Mouse (Mus musculus) macrophage (primary cell): Measurements from ENCODE around the gene B3gnt3. TPM values are rescaled to one million over a fixed set of nuclear protein-coding genes. Genes with fewer than 3 reads are reported as not detected.
"Not testable (repeated sequence)": the region's sequence is repeated elsewhere in the genome, so short reads cannot be mapped to it uniquely, and the experiment has no call there.

ENCODE experiments used
- H3K27ac ChIP-seq: fragments of 350-480 bp; formaldehyde crosslinking; 2 replicates; pipeline ENCODE4 v1.9.0; 2021
- H3K36me3 ChIP-seq: fragments of 350-480 bp; formaldehyde crosslinking; 2 replicates; pipeline ENCODE4 v1.9.0; 2021; ENCODE audit errors: inconsistent target
- H3K4me3 ChIP-seq: fragments of 350-480 bp; formaldehyde crosslinking; 2 replicates; pipeline ENCODE4 v1.9.0; 2021; ENCODE audit errors: inconsistent target
- H3K79me2 ChIP-seq: fragments of 350-480 bp; formaldehyde crosslinking; 2 replicates; pipeline ENCODE4 v1.9.0; 2021; ENCODE audit errors: inconsistent target
- WGBS: methylation state at CpG from one replicate; pipeline ENCODE4 v1.1.7; 2026; ENCODE audit warnings: inconsistent platforms; ENCODE audit not compliant: missing documents; 5-methylcytosine and 5-hydroxymethylcytosine counted together
- polyA plus RNA-seq: library from polyadenylated mRNA; stranded (reverse); fragments of 250-400 nt; gene quantifications from 3 replicates; pipeline ENCODE4 v1.2.4, GENCODE M21; 2018; ENCODE audit warnings: inconsistent platforms

Gene B3gnt3
- polyA plus RNA-seq, 1 experiment from 2014 or later: 13.1 TPM

GRCm38 (mm10) chr8:71723047-71723551 is 21.5 kb upstream of the B3gnt3 start:
- whole genome bisulfite sequencing: 27% methylated on average over 12 of the region's 14 CpGs

DNA sequence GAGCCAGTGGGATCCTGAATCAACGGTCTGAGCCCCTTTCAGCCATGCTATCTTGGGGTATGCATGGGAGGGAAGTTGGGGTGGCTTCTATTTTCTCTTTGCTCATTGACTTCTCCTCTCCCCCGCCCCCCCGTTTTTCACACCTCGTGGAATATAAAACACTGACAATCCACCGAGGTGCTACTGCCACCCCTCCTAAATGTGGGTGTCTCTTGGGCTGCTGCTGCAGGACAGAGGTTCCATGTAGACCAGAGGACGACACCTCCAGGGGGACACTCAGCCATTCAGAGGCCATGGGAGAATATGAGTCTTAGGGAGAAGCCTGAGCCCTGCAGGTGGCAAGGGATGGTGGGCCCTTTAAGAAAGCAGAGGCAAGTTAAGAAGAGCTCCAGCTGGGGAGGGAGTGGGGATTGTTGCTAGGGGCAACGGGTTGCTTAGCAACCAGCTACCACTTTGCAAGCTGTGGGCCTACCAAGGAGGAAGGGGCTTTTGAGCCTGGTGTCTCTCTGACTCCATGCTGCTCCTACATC is 18.4 kb upstream of the B3gnt3 start:
- Histone ChIP-seq H3K4me3 (no peak overlapping the region), H3K36me3 (no peaks in the 10 kb centered on the region), H3K79me2 (no peaks in the 10 kb centered on the region), H3K27ac (no peak overlapping the region)
- WGBS: 89% methylated on average over 7 of the region's 7 CpGs

More at GRCm38 (mm10) chr8:71723047-71723551, 21.5 kb upstream of the B3gnt3 start:
- peak overlapping the region; percentile 22; the same call in 1 of the 2 replicates for H3K27ac ChIP-seq
- no peaks in the 10 kb centered on the region for H3K36me3 ChIP-seq
- peak overlapping the region; percentile 46 for H3K4me3 ChIP-seq
- H3K79me2 ChIP-seq: no peaks in the 10 kb centered on the region

GRCm38 (mm10) chr8:71719218-71719617 is 17.6 kb upstream of the B3gnt3 start:
- WGBS: 94% methylated on average over 4 of the region's 4 CpGs
- no peaks in the 10 kb centered on the region for H3K36me3 ChIP-seq
- H3K27ac ChIP-seq: no peak overlapping the region
- no peak overlapping the region for H3K4me3 ChIP-seq
- no peaks in the 10 kb centered on the region for H3K79me2 ChIP-seq

DNA sequence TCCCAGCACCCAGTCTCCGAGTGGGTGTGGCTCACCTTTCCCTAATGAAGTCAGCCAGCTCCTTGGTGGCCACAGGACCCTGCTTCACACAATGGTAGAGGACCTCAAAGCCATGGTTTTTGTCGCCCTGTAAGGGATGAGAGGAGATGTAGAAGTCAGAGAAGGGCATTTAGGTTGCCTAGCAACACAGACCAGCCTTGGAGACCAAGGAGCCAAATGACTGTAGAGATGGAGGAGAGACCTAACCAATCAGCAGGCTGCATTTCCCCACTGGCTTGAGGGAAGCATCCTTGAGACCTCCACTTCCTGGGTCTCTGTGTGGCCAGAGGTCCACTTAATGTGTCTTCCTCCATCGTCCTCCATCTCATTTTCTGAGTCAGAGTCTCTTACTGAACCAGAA is 16.7 kb upstream of the B3gnt3 start:
- 85% methylated on average over 3 of the region's 3 CpGs for WGBS
- no peak overlapping the region for H3K4me3 ChIP-seq
- no peaks in the 10 kb centered on the region for H3K79me2 ChIP-seq
- no peaks in the 10 kb centered on the region for H3K36me3 ChIP-seq
- no peak overlapping the region for H3K27ac ChIP-seq

DNA sequence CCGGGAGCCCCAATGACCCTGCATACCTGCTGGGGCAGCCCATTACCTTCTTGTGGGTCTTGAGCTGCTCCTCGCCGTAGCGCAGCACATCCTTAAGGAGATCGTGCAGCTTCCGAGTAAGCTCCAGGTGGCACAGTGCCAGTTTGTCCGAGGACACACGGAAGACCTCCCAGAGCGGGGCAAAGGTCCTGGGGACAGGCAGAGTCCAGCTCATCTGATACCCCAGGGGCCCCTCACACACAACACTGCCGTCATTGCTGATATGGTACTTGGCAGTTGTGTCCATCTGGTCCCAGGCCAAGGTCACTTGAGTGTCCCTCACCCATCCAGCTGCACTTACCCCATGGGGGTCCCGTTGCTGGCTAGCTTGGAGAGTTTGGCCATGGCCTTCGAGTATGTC is 15.5 kb upstream of the B3gnt3 start:
- Histone ChIP-seq H3K4me3 (no peak overlapping the region), H3K79me2 (no peaks in the 10 kb centered on the region), H3K36me3 (no peaks in the 10 kb centered on the region), H3K27ac (no peak overlapping the region)
- 92% methylated on average over 12 of the region's 12 CpGs for WGBS

DNA sequence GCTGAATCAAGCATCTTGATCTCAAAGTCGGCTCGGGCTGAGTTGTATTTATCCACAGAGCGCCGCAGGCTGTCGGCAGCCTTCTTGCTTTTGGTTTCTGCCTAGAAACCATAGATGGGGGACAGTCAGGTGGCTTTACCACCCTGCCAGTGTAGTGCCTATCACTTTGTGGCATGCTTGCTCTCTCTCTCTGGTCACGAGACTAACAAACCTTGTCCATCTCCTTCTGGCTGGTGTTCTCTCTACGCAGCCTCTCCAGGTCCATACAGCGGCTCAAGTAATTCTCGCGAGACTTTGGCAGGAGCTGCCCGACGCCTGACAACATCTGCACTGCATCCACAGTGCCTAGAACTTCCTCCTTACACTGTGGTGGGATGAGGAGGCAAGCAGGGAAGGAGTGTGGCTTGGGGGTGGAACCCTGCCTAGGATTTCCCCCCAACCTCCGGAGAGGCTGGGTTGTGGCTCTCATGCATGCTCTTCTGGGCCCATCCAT is 15.0 kb upstream of the B3gnt3 start:
- Histone ChIP-seq H3K36me3 (no peaks in the 10 kb centered on the region), H3K27ac (no peak overlapping the region), H3K79me2 (no peaks in the 10 kb centered on the region), H3K4me3 (no peak overlapping the region)
- WGBS: 94% methylated on average over 13 of the region's 13 CpGs

DNA sequence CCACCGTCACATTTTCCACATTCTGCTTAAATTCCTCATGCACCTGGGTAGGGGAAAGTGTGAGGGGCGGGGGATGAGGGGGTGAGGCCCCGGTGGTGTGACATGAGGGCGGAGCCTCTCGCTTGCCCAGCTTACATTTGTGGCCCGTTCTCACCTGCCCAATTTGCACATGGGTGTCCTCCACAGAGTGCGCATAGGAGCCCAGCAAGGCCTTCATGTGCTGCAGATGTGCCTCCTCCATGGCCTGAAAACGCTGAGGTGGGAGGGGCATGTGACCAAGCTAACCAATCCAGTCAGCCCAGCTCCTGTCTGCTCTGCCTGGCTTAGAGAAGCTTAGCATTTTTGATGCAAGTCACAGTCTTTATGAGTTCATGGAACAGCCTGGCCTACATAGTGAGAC is 13.9 kb upstream of the B3gnt3 start:
- no peaks in the 10 kb centered on the region for H3K79me2 ChIP-seq
- 81% methylated on average over 8 of the region's 8 CpGs for WGBS
- H3K27ac ChIP-seq: no peak overlapping the region
- H3K36me3 ChIP-seq: no peaks in the 10 kb centered on the region
- no peak overlapping the region for H3K4me3 ChIP-seq

GRCm38 (mm10) chr8:71711574-71711973 is 10.0 kb upstream of the B3gnt3 start:
- no peaks in the 10 kb centered on the region for H3K79me2 ChIP-seq
- H3K36me3 ChIP-seq: no peaks in the 10 kb centered on the region
- no peak overlapping the region for H3K4me3 ChIP-seq
- 83% methylated on average over 2 of the region's 2 CpGs for WGBS
- no peak overlapping the region for H3K27ac ChIP-seq

- no peaks in the 10 kb centered on the region for H3K79me2 ChIP-seq
- no peak overlapping the region for H3K27ac ChIP-seq
- H3K4me3 ChIP-seq: no peak overlapping the region
- no peaks in the 10 kb centered on the region for H3K36me3 ChIP-seq
- 65% methylated on average over 25 of the region's 25 CpGs for WGBS
Measured at GRCm38 (mm10) chr8:71709800-71710446, 8.3 kb upstream of the B3gnt3 start.

GRCm38 (mm10) chr8:71709134-71709799 is 7.7 kb upstream of the B3gnt3 start:
- no peak overlapping the region for H3K27ac ChIP-seq
- no peak overlapping the region for H3K4me3 ChIP-seq
- WGBS: 87% methylated on average over 25 of the region's 25 CpGs
- H3K79me2 ChIP-seq: no peaks in the 10 kb centered on the region
- H3K36me3 ChIP-seq: no peaks in the 10 kb centered on the region

- Histone ChIP-seq H3K36me3 (no peaks in the 10 kb centered on the region), H3K79me2 (no peaks in the 10 kb centered on the region), H3K27ac (no peak overlapping the region), H3K4me3 (no peak overlapping the region)
- WGBS: 55% methylated on average over 8 of the region's 8 CpGs
Measured at GRCm38 (mm10) chr8:71707874-71708273, 6.3 kb upstream of the B3gnt3 start.

DNA sequence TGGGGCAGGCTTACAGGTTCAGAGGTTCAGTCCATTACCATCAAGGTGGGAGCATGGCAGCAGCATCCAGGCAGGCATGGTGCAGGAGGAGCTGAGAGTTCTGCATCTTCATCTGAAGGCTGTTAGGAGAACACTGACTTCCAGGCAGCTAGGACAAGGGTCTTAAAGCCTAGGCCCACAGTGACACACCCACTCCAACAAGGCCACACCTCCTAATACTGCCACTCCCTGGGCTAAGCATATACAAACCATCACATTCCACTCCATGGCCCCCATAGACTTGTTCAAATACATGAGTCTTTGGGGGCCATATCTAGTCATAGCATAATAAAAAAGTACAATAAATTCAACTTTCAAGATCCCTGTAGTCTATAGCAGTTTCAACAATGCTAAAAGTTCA is 1.8 kb upstream of the B3gnt3 start:
- H3K4me3 ChIP-seq, H3K27ac ChIP-seq, H3K79me2 ChIP-seq: not testable (repeated sequence)

DNA sequence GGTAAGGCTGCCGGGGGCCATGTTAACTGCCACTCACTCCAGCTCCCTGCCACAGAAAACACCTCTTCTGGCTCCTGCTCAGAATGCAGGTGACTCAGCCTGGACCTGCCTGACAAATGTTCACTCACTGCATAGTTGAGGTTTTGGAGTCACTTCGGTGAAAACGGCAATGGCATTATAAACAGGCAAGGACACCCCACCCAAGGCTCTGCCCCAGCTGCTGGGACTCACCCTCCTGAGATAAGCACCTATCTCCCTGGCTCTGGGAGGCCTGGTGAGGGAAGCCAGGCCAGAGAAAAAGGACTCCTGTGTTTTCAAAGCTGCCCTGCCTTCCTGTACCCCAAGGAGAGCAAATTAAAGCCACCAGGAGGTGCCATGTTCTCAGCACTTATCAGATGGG is 1.3 kb upstream of the B3gnt3 start:
- no peak overlapping the region for H3K4me3 ChIP-seq
- no peak overlapping the region for H3K27ac ChIP-seq
- H3K79me2 ChIP-seq: no peaks in the 10 kb centered on the region
- WGBS: 65% methylated on average over 3 of the region's 3 CpGs
- no peaks in the 10 kb centered on the region for H3K36me3 ChIP-seq

More for the DNA sequence above, 1.8 kb upstream of the B3gnt3 start:
- not testable (repeated sequence) for H3K36me3 ChIP-seq

DNA sequence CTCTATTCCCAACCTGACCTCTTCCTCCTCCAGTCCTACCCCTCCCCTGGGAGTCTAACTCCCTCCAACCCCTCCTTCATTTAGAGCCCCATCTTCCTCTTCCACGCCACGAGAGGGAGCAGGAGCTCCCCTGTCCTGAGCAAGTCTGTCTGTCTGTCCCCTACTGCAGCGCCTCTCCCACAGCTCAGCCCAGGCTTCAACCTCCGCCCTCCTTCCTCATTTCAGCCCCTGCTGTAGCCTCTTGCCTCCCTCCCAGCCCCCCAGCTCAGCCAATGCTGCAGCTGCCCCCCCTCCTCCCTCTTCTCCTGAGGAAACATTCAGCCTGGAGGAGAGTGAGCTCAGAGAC is 471 bp upstream of the B3gnt3 start:
- Histone ChIP-seq H3K36me3 (no peaks in the 10 kb centered on the region), H3K4me3 (peak overlapping the region; percentile 84; the same call in 1 of the 2 replicates), H3K79me2 (no peaks in the 10 kb centered on the region), H3K27ac (no peak overlapping the region)
- WGBS: 6% methylated on average over 4 of the region's 4 CpGs
